Mouse (Mus musculus): Measurements from ENCODE around the gene Gm10972.
"Not testable (repeated sequence)": the region's sequence is repeated elsewhere in the genome, so short reads cannot be mapped to it uniquely, and the experiment has no call there.

The Gm10972 gene

GRCm38 (mm10) chr3:94642495-94643162 lies at the start of gene Gm10972:
TSS of gene Gm10972 (plus strand) at chr3:94643112.
- DNase-seq: not testable (repeated sequence)

GRCm38 (mm10) chr3:94595871-94596287 lies 47.0 kb upstream of the Gm10972 start:
- no peak for DNase-seq

- DNase-seq: no peak
Observed at GRCm38 (mm10) chr3:94597224-94597779, 45.6 kb upstream of the Gm10972 start.

GRCm38 (mm10) chr3:94601959-94602358 lies 41.0 kb upstream of the Gm10972 start:
- DNase-seq: peak; percentile 73 to 76

- no peak for DNase-seq
Observed at GRCm38 (mm10) chr3:94609621-94610020, 33.3 kb upstream of the Gm10972 start.

- DNase-seq: peak; percentile 14 to 19
Observed at GRCm38 (mm10) chr3:94610581-94610980, 32.3 kb upstream of the Gm10972 start.

GRCm38 (mm10) chr3:94611343-94611742 lies 31.6 kb upstream of the Gm10972 start:
- DNase-seq: peak; percentile 20 to 26

GRCm38 (mm10) chr3:94611834-94612233 lies 31.1 kb upstream of the Gm10972 start:
- DNase-seq: no peak

GRCm38 (mm10) chr3:94612274-94612673 lies 30.6 kb upstream of the Gm10972 start:
- DNase-seq: no peak

GRCm38 (mm10) chr3:94613258-94613878 lies 29.5 kb upstream of the Gm10972 start:
- DNase-seq: no peak

GRCm38 (mm10) chr3:94616717-94617116 lies 26.2 kb upstream of the Gm10972 start:
- DNase-seq: peak; percentile 37 to 59

- DNase-seq: no peak
Observed at GRCm38 (mm10) chr3:94621740-94622507, 21.0 kb upstream of the Gm10972 start.

- no peak for DNase-seq
Observed at GRCm38 (mm10) chr3:94622550-94622949, 20.4 kb upstream of the Gm10972 start.

- no peak for DNase-seq
Observed at GRCm38 (mm10) chr3:94624281-94624680, 18.6 kb upstream of the Gm10972 start.

GRCm38 (mm10) chr3:94628712-94629111 lies 14.2 kb upstream of the Gm10972 start:
- DNase-seq: no peak

- no peak for DNase-seq
Observed at GRCm38 (mm10) chr3:94629876-94630275, 13.0 kb upstream of the Gm10972 start.

- peak in 1 of 2 experiments; percentile 6 for DNase-seq
Observed at GRCm38 (mm10) chr3:94648755-94649590, 6.1 kb downstream of the Gm10972 start.

GRCm38 (mm10) chr3:94650409-94650808 lies 7.5 kb downstream of the Gm10972 start:
- no peak for DNase-seq

- not testable (repeated sequence) for DNase-seq
Observed at GRCm38 (mm10) chr3:94653967-94654366, 11.1 kb downstream of the Gm10972 start.

GRCm38 (mm10) chr3:94657852-94658739 lies 15.2 kb downstream of the Gm10972 start:
- not testable (repeated sequence) for DNase-seq

GRCm38 (mm10) chr3:94658740-94659095 lies 15.8 kb downstream of the Gm10972 start, which contains the start of gene Tuft1:
TSS of gene Tuft1 (minus strand) at chr3:94658872.
- DNase-seq: peak; percentile 66 to 71
